Mouse (Mus musculus) hindbrain, postnatal 0 days (tissue): Measurements from ENCODE around the gene Rpl3. TPM values are rescaled to one million over a fixed set of nuclear protein-coding genes. Genes with fewer than 3 reads are reported as not detected.

ENCODE experiments used
- ATAC-seq: fragments of 200-750 bp; cut with Nextera tagmentation; 2 replicates; pipeline ENCODE4 v1.8.0; 2017; ENCODE audit warnings: mild to moderate bottlenecking, moderate TSS enrichment, moderate library complexity
- DNase-seq: peaks from one replicate; pipeline ENCODE4 v3.0.0-alpha.2; 2015; ENCODE audit warnings: low spot score
- H3K27ac ChIP-seq: fragments of 300-500 bp; sonication (generic); 2 replicates; pipeline ENCODE4 v1.5.1; 2014; ENCODE audit warnings: mild to moderate bottlenecking
- H3K27me3 ChIP-seq: fragments of 300-500 bp; sonication (generic); 2 replicates; pipeline ENCODE4 v1.6.1; 2014; ENCODE audit warnings: low read length, mixed read lengths; ENCODE audit not compliant: insufficient read depth
- H3K36me3 ChIP-seq: fragments of 300-500 bp; sonication (generic); 2 replicates; pipeline ENCODE4 v1.6.1; 2014; ENCODE audit warnings: low read length, mixed read lengths; ENCODE audit not compliant: insufficient read depth
- H3K4me1 ChIP-seq: fragments of 300-500 bp; sonication (generic); 2 replicates; pipeline ENCODE4 v1.6.1; 2014; ENCODE audit warnings: antibody characterized with exemption, low read length, mixed read lengths; ENCODE audit not compliant: insufficient read depth
- H3K4me2 ChIP-seq: fragments of 300-500 bp; sonication (generic); 2 replicates; pipeline ENCODE4 v1.6.1; 2014; ENCODE audit warnings: low read depth, mild to moderate bottlenecking, low read length, moderate library complexity, mixed read lengths
- H3K4me3 ChIP-seq: fragments of 300-500 bp; sonication (generic); 2 replicates; pipeline ENCODE4 v1.5.1; 2014; ENCODE audit warnings: low read length
- H3K9ac ChIP-seq: fragments of 300-500 bp; sonication (generic); replicated peaks from 2 replicates; pipeline ENCODE4 v1.6.1; 2014; ENCODE audit warnings: mild to moderate bottlenecking, low read length, moderate library complexity, mixed read lengths
- H3K9me3 ChIP-seq: fragments of 300-500 bp; sonication (generic); 2 replicates; pipeline ENCODE4 v1.6.1; 2016; ENCODE audit warnings: low read length, mixed read lengths
- CTCF ChIP-seq: IDR thresholded peaks from 2 replicates; pipeline ENCODE4 v1.5.1; 2016; ENCODE audit warnings: antibody characterized with exemption, control low read depth, low read depth
- WGBS: fragments of 180-500 bp; shearing (Covaris S2); extraction: QIAGEN DNeasy Blood & Tissue Kit; methylation state at CpG from one replicate; pipeline ENCODE4 v1.1.7; 2014; 5-methylcytosine and 5-hydroxymethylcytosine counted together
- polyA plus RNA-seq: library from polyadenylated mRNA; unstranded; fragments of >200 nt; fragmentation: Nextera tagmentation; extraction: Ambion mirVana; gene quantifications from 2 replicates; pipeline ENCODE4 v1.2.1, GENCODE M21; 2015
- total RNA-seq: library from RNA; depleted of rRNA; stranded (reverse); fragments of >200 nt; gene quantifications from 2 replicates; pipeline ENCODE4 v1.2.3, GENCODE M21; 2014

Rpl3 gene
- total and polyA plus RNA-seq, 2 experiments from 2014 or later = 527 to 599 TPM

DNA sequence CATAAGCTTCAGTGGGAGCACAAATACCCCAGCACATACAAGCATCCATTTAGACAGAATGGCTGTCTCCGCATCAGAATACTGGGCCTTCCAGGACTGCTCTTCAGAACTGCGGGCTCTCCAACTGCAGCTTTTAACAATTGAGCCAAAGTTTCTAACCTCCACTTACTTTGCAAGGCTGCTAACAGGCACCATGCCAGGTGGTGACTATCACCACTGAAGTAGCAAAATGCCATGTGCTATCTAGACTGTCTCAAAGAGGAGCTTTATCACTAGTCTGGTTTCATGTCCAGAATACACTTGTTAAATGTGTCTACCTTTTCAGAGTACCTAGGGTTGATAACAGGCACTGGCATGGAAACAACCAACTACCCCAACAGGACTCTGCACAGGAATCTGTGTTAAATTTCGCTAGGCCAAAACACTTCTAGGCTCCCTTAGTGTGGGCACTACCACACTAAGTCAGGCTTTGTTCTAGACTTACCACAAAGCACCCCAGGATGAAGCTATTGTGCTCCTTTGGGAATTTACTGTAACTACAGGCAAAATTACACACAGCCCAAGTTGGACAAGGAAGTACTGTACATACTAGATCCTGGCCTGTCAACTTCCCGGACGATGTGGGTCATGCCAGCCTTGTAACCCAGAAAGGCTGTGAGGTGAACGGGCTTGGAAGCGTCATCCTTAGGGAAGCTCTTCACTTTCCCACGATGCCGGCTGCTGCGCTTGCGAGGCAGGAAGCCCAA, 9.7 kb downstream of the Rpl3 start:
- Histone ChIP-seq H3K9me3 (no peaks in the 10 kb centered on the region), H3K36me3 (peaks cover 38% of the 10 kb centered on the region), H3K4me2 (peak overlapping the region; percentile 80), H3K27me3 (no peaks in the 10 kb centered on the region), H3K27ac (no peak overlapping the region), H3K9ac (peak overlapping the region; percentile 80), H3K4me3 (peak overlapping the region; percentile 79), H3K4me1 (peaks cover 11% of the 10 kb centered on the region)
- DNase-seq = no peak
- TF ChIP-seq CTCF = no peak
- 8% methylated on average over 11 of the region's 11 CpGs for WGBS
- no peak for ATAC-seq

GRCm38 (mm10) chr15:80080711-80081615, 10.7 kb downstream of the Rpl3 start:
- WGBS = 66% methylated on average over 9 of the region's 9 CpGs
- ATAC-seq (no peak), DNase-seq (peak; percentile 87)
- H3K4me3 ChIP-seq = no peak overlapping the region
- H3K4me2 ChIP-seq = peak overlapping the region; percentile 80
- H3K9ac ChIP-seq = peak overlapping the region; percentile 80; the same call in 1 of the 2 replicates
- peaks cover 11% of the 10 kb centered on the region for H3K4me1 ChIP-seq
- peaks cover 41% of the 10 kb centered on the region for H3K36me3 ChIP-seq
- TF ChIP-seq CTCF = peak; percentile 81
- no peak overlapping the region for H3K27ac ChIP-seq
- no peaks in the 10 kb centered on the region for H3K9me3 ChIP-seq
- no peaks in the 10 kb centered on the region for H3K27me3 ChIP-seq

GRCm38 (mm10) chr15:80079954-80080353, 11.7 kb downstream of the Rpl3 start:
- H3K9ac ChIP-seq = no peak overlapping the region
- H3K4me1 ChIP-seq = peaks cover 11% of the 10 kb centered on the region
- TF ChIP-seq CTCF = no peak
- H3K36me3 ChIP-seq = peaks cover 41% of the 10 kb centered on the region
- H3K27me3 ChIP-seq = no peaks in the 10 kb centered on the region
- H3K9me3 ChIP-seq = no peaks in the 10 kb centered on the region
- DNase-seq (no peak), ATAC-seq (no peak)
- WGBS = 78% methylated on average over 3 of the region's 3 CpGs
- H3K4me2 ChIP-seq = no peak overlapping the region
- no peak overlapping the region for H3K4me3 ChIP-seq
- no peak overlapping the region for H3K27ac ChIP-seq

GRCm38 (mm10) chr15:80079129-80079668, 12.5 kb downstream of the Rpl3 start:
- H3K4me1 ChIP-seq = peaks cover 11% of the 10 kb centered on the region
- H3K4me3 ChIP-seq = no peak overlapping the region
- H3K27ac ChIP-seq = no peak overlapping the region
- H3K4me2 ChIP-seq = no peak overlapping the region
- H3K36me3 ChIP-seq = peaks cover 41% of the 10 kb centered on the region
- H3K9me3 ChIP-seq = no peaks in the 10 kb centered on the region
- H3K27me3 ChIP-seq = no peaks in the 10 kb centered on the region
- H3K9ac ChIP-seq = no peak overlapping the region
- 92% methylated on average over 5 of the region's 5 CpGs for WGBS
- DNase-seq (no peak), ATAC-seq (no peak)
- no peak for TF ChIP-seq CTCF

GRCm38 (mm10) chr15:80078058-80078814, 13.4 kb downstream of the Rpl3 start:
- WGBS = 77% methylated on average over 11 of the region's 11 CpGs
- no peaks in the 10 kb centered on the region for H3K27me3 ChIP-seq
- peak; percentile 30 for TF ChIP-seq CTCF
- H3K4me3 ChIP-seq = no peak overlapping the region
- ATAC-seq = no peak
- no peak overlapping the region for H3K4me2 ChIP-seq
- no peaks in the 10 kb centered on the region for H3K9me3 ChIP-seq
- H3K27ac ChIP-seq = no peak overlapping the region
- H3K9ac ChIP-seq = no peak overlapping the region
- peaks cover 41% of the 10 kb centered on the region for H3K36me3 ChIP-seq
- peaks cover 11% of the 10 kb centered on the region for H3K4me1 ChIP-seq
- no peak for DNase-seq
